Mouse (Mus musculus) midbrain, embryonic 10.5 days (tissue): ENCODE data around the gene Xylt2. TPM values are rescaled to one million over a fixed set of nuclear protein-coding genes. Genes with fewer than 3 reads are reported as not detected.
A peak's percentile ranks its signal among the peaks of the same experiment; 100 is the strongest.

Source experiments
- DNase-seq: peaks from one replicate; pipeline ENCODE4 v3.0.0-alpha.2; 2017; ENCODE audit warnings: low spot score
- H3K27ac ChIP-seq: fragments of 300-500 bp; sonication (generic); replicated peaks from 2 replicates; pipeline ENCODE4 v1.5.1; 2016; ENCODE audit warnings: mild to moderate bottlenecking
- H3K27me3 ChIP-seq: fragments of 300-500 bp; sonication (generic); 2 replicates; pipeline ENCODE4 v1.6.1; 2016; ENCODE audit warnings: low read depth, mild to moderate bottlenecking; ENCODE audit not compliant: poor library complexity, severe bottlenecking
- H3K36me3 ChIP-seq: fragments of 300-500 bp; sonication (generic); 2 replicates; pipeline ENCODE4 v1.6.1; 2016; ENCODE audit warnings: mild to moderate bottlenecking, moderate library complexity
- H3K4me1 ChIP-seq: fragments of 300-500 bp; sonication (generic); 2 replicates; pipeline ENCODE4 v1.6.1; 2016
- H3K4me3 ChIP-seq: fragments of 300-500 bp; sonication (generic); 2 replicates; pipeline ENCODE4 v1.5.1; 2016; ENCODE audit warnings: mild to moderate bottlenecking, moderate library complexity
- H3K9me3 ChIP-seq: fragments of 300-500 bp; sonication (generic); replicated peaks from 2 replicates; pipeline ENCODE4 v1.6.1; 2016; ENCODE audit warnings: mild to moderate bottlenecking
- WGBS: fragments of 180-500 bp; shearing (Covaris S2); methylation state at CpG from one replicate; pipeline ENCODE4 v1.1.7; 2016; 5-methylcytosine and 5-hydroxymethylcytosine counted together
- polyA plus RNA-seq: library from polyadenylated mRNA; unstranded; fragments of >200 nt; fragmentation: Nextera tagmentation; extraction: Ambion mirVana; gene quantifications from 2 replicates; pipeline ENCODE4 v1.2.1, GENCODE M21; 2016

Xylt2 gene
- polyA plus RNA-seq: 13.8 and 14.4 TPM in 2 replicates

- Histone ChIP-seq H3K36me3 (peaks cover 10% of the 10 kb centered on the region; the same call in 1 of the 2 replicates), H3K4me1 (peaks cover 47% of the 10 kb centered on the region), H3K4me3 (peak within 1 kb of the TSS; percentile 93), H3K27me3 (no peaks in the 10 kb centered on the region), H3K9me3 (no peaks in the 10 kb centered on the region), H3K27ac (peak within 1 kb of the TSS; percentile 98)
- DNase-seq: peak; percentile 90
- WGBS: under 1% methylated on average over 81 of the region's 82 CpGs
Measured at GRCm38 (mm10) chr11:94676754-94677606, at the start of gene Xylt2. Gene Xylt2, minus strand, starts transcription at chr11:94677515.

GRCm38 (mm10) chr11:94719216-94719615 lies 41.9 kb upstream of the Xylt2 start:
- 94% methylated on average over 2 of the region's 2 CpGs for WGBS
- no peaks in the 10 kb centered on the region for H3K9me3 ChIP-seq
- DNase-seq: no peak

GRCm38 (mm10) chr11:94718113-94718909 lies 41.0 kb upstream of the Xylt2 start:
- Histone ChIP-seq H3K27ac (no peak overlapping the region), H3K9me3 (no peaks in the 10 kb centered on the region), H3K36me3 (no peaks in the 10 kb centered on the region), H3K4me1 (peaks cover 24% of the 10 kb centered on the region), H3K4me3 (no peak overlapping the region), H3K27me3 (0 out of 2 replicates have a peak, but pooled peaks cover 5% of the 10 kb centered on the region)
- DNase-seq: no peak
- WGBS: 88% methylated on average over 7 of the region's 7 CpGs

More at GRCm38 (mm10) chr11:94719216-94719615, 41.9 kb upstream of the Xylt2 start:
- Histone ChIP-seq H3K36me3 (no peaks in the 10 kb centered on the region), H3K27me3 (no peaks in the 10 kb centered on the region), H3K4me1 (peaks cover 24% of the 10 kb centered on the region), H3K27ac (no peak overlapping the region), H3K4me3 (no peak overlapping the region)

- H3K4me3 ChIP-seq: 0 out of 2 replicates have a peak overlapping the region, but pooled peaks have one; percentile 3
Measured at GRCm38 (mm10) chr11:94717239-94717638, 39.9 kb upstream of the Xylt2 start.

GRCm38 (mm10) chr11:94716754-94717153 lies 39.4 kb upstream of the Xylt2 start:
- H3K27me3 ChIP-seq: 0 out of 2 replicates have a peak, but pooled peaks cover 5% of the 10 kb centered on the region
- H3K4me3 ChIP-seq: 0 out of 2 replicates have a peak overlapping the region, but pooled peaks have one; percentile 3
- H3K9me3 ChIP-seq: no peaks in the 10 kb centered on the region
- peak overlapping the region; percentile 49 for H3K27ac ChIP-seq
- 19% methylated on average over 9 of the region's 9 CpGs for WGBS
- no peaks in the 10 kb centered on the region for H3K36me3 ChIP-seq
- DNase-seq: peak; percentile 36
- peaks cover 24% of the 10 kb centered on the region for H3K4me1 ChIP-seq

More at GRCm38 (mm10) chr11:94717239-94717638, 39.9 kb upstream of the Xylt2 start:
- no peaks in the 10 kb centered on the region for H3K36me3 ChIP-seq
- H3K27me3 ChIP-seq: 0 out of 2 replicates have a peak, but pooled peaks cover 5% of the 10 kb centered on the region
- H3K9me3 ChIP-seq: no peaks in the 10 kb centered on the region
- peak; percentile 16 for DNase-seq
- H3K4me1 ChIP-seq: peaks cover 24% of the 10 kb centered on the region
- 46% methylated on average over 11 of the region's 11 CpGs for WGBS
- peak overlapping the region; percentile 49 for H3K27ac ChIP-seq

GRCm38 (mm10) chr11:94715622-94716021 lies 38.3 kb upstream of the Xylt2 start:
- Histone ChIP-seq H3K4me1 (peaks cover 24% of the 10 kb centered on the region), H3K36me3 (no peaks in the 10 kb centered on the region), H3K27ac (no peak overlapping the region), H3K9me3 (no peaks in the 10 kb centered on the region), H3K27me3 (0 out of 2 replicates have a peak, but pooled peaks cover 5% of the 10 kb centered on the region), H3K4me3 (no peak overlapping the region)
- WGBS: 76% methylated on average over 5 of the region's 5 CpGs
- no peak for DNase-seq

GRCm38 (mm10) chr11:94713246-94713860 lies 36.0 kb upstream of the Xylt2 start:
- H3K27ac ChIP-seq: no peak overlapping the region
- no peak overlapping the region for H3K4me3 ChIP-seq
- 0 out of 2 replicates have a peak, but pooled peaks cover 5% of the 10 kb centered on the region for H3K27me3 ChIP-seq
- WGBS: 63% methylated on average over 11 of the region's 11 CpGs
- no peaks in the 10 kb centered on the region for H3K36me3 ChIP-seq
- H3K9me3 ChIP-seq: no peaks in the 10 kb centered on the region
- H3K4me1 ChIP-seq: peaks cover 24% of the 10 kb centered on the region
- no peak for DNase-seq

GRCm38 (mm10) chr11:94704472-94704871 lies 27.2 kb upstream of the Xylt2 start, which contains the start of gene Gm11541:
Gene Gm11541, minus strand, starts transcription at chr11:94704499.
- Histone ChIP-seq H3K27me3 (no peaks in the 10 kb centered on the region), H3K4me3 (no peak within 1 kb of the TSS), H3K36me3 (no peaks in the 10 kb centered on the region), H3K27ac (no peak within 1 kb of the TSS), H3K4me1 (peaks cover 14% of the 10 kb centered on the region), H3K9me3 (no peaks in the 10 kb centered on the region)
- WGBS: 85% methylated on average over 5 of the region's 5 CpGs
- DNase-seq: no peak

GRCm38 (mm10) chr11:94704020-94704419 lies 26.7 kb upstream of the Xylt2 start:
- no peaks in the 10 kb centered on the region for H3K9me3 ChIP-seq
- no peak overlapping the region for H3K4me3 ChIP-seq
- WGBS: 41% methylated on average over 7 of the region's 7 CpGs
- no peaks in the 10 kb centered on the region for H3K27me3 ChIP-seq
- DNase-seq: no peak
- peaks cover 14% of the 10 kb centered on the region for H3K4me1 ChIP-seq
- H3K36me3 ChIP-seq: no peaks in the 10 kb centered on the region
- H3K27ac ChIP-seq: no peak overlapping the region

GRCm38 (mm10) chr11:94702216-94702610 lies 24.9 kb upstream of the Xylt2 start:
- H3K27me3 ChIP-seq: no peaks in the 10 kb centered on the region
- 74% methylated on average over 3 of the region's 3 CpGs for WGBS
- no peak overlapping the region for H3K4me3 ChIP-seq
- no peaks in the 10 kb centered on the region for H3K36me3 ChIP-seq
- peaks cover 21% of the 10 kb centered on the region for H3K4me1 ChIP-seq
- no peak for DNase-seq
- no peak overlapping the region for H3K27ac ChIP-seq
- H3K9me3 ChIP-seq: no peaks in the 10 kb centered on the region

GRCm38 (mm10) chr11:94701401-94702215 lies 24.3 kb upstream of the Xylt2 start:
- Histone ChIP-seq H3K36me3 (no peaks in the 10 kb centered on the region), H3K27me3 (no peaks in the 10 kb centered on the region), H3K4me1 (peaks cover 21% of the 10 kb centered on the region), H3K4me3 (no peak overlapping the region), H3K27ac (0 out of 2 replicates have a peak overlapping the region, but pooled peaks have one; percentile 25), H3K9me3 (no peaks in the 10 kb centered on the region)
- 72% methylated on average over 27 of the region's 27 CpGs for WGBS
- no peak for DNase-seq
